Comparison of ENCODE assay signal across 8 mouse cellular contexts in genomic region chr8:105622421-105622920, GRCm38 (mm10). TPM values are rescaled to one million over a fixed set of nuclear protein-coding genes. Genes with fewer than 3 reads are reported as not detected.
DNase-seq lines count a peak whose midpoint lies in the region; ATAC-seq lines count a peak whose summit lies in the region.

No protein-coding gene starts in this region.

- no peak overlapping the region for H3K4me2 ChIP-seq in forebrain, embryonic 14.5 days (ENCODE audit: low read length)
- no peak overlapping the region; the same call in 1 of the 2 replicates for H3K4me2 ChIP-seq in liver, embryonic 16.5 days (ENCODE audit: low read depth, low read length)
- H3K4me2 ChIP-seq in neural tube, embryonic 13.5 days = no peak overlapping the region

- H3K9me3 ChIP-seq in forebrain, embryonic 14.5 days (replicated peaks; ENCODE audit: control insufficient read depth, low read length) = no peaks in the 10 kb centered on the region
- H3K9me3 ChIP-seq in liver, embryonic 16.5 days (replicated peaks; ENCODE audit: control insufficient read depth, low read length) = no peaks in the 10 kb centered on the region
- no peaks in the 10 kb centered on the region for H3K9me3 ChIP-seq in neural tube, embryonic 13.5 days

- no peaks in the 10 kb centered on the region for H3K27me3 ChIP-seq in forebrain, embryonic 14.5 days (replicated peaks; ENCODE audit: control insufficient read depth, insufficient read depth, low read length)
- no peaks in the 10 kb centered on the region for H3K27me3 ChIP-seq in liver, embryonic 16.5 days (ENCODE audit: control insufficient read depth, insufficient read depth, low read depth, low read length)
- H3K27me3 ChIP-seq in neural tube, embryonic 13.5 days = no peaks in the 10 kb centered on the region

- H3K4me3 ChIP-seq in forebrain, embryonic 14.5 days (ENCODE audit: low read depth, low read length) = no peak overlapping the region
- no peak overlapping the region for H3K4me3 ChIP-seq in liver, embryonic 16.5 days (ENCODE audit: low read depth, low read length)
- no peak overlapping the region for H3K4me3 ChIP-seq in neural tube, embryonic 13.5 days

- H3K36me3 ChIP-seq in forebrain, embryonic 14.5 days (ENCODE audit: control insufficient read depth, insufficient read depth, low read length) = peaks cover 61% of the 10 kb centered on the region
- H3K36me3 ChIP-seq in liver, embryonic 16.5 days (ENCODE audit: control insufficient read depth, insufficient read depth) = peaks cover 3% of the 10 kb centered on the region; the same call in 1 of the 2 replicates
- peaks cover 56% of the 10 kb centered on the region for H3K36me3 ChIP-seq in neural tube, embryonic 13.5 days

- peak; percentile 85 for ATAC-seq in cerebellum, adult (ENCODE audit: insufficient number of reproducible peaks, low FRiP score, low TSS enrichment)
- ATAC-seq in forebrain, embryonic 14.5 days = peak; percentile 93
- peak; percentile 87 for ATAC-seq in liver, embryonic 16.5 days (ENCODE audit: low read depth)
- ATAC-seq in neural tube, embryonic 13.5 days (ENCODE audit: low read depth) = peak; percentile 85

- intact Hi-C loops in heart, postnatal 14 days (cut with DNase I) = loop anchor here (2.0 kb wide), 1 partner anchor 62 kb away; no protein-coding TSS in a partner anchor

- H3K27ac ChIP-seq in forebrain, embryonic 14.5 days (ENCODE audit: low read depth, low read length) = peak overlapping the region; percentile 58; the same call in 1 of the 2 replicates
- H3K27ac ChIP-seq in liver, embryonic 16.5 days (ENCODE audit: low read length) = peak overlapping the region; percentile 65; the same call in 1 of the 2 replicates
- peak overlapping the region; percentile 73 for H3K27ac ChIP-seq in neural tube, embryonic 13.5 days (replicated peaks)

- H3K4me1 ChIP-seq in forebrain, embryonic 14.5 days (ENCODE audit: control insufficient read depth, insufficient read depth, low read length) = peaks cover 6% of the 10 kb centered on the region
- H3K4me1 ChIP-seq in liver, embryonic 16.5 days (ENCODE audit: control insufficient read depth, low read depth, low read length) = peaks cover 7% of the 10 kb centered on the region
- H3K4me1 ChIP-seq in neural tube, embryonic 13.5 days (replicated peaks) = peaks cover 46% of the 10 kb centered on the region

- peak; percentile 98 for DNase-seq in ES-CJ7 (ENCODE audit: low read depth, low spot score)
- peak; percentile 95 for DNase-seq in forebrain, embryonic 14.5 days (ENCODE audit: low spot score)
- peak; percentile 95 to 97 for DNase-seq in heart, postnatal 14 days
- DNase-seq in large intestine, adult 2 months (ENCODE audit: low read depth, low spot score) = peak; percentile 91
- DNase-seq in telencephalon, adult 2 months (ENCODE audit: low read depth, low spot score) = peak; percentile 84

- H3K9ac ChIP-seq in forebrain, embryonic 14.5 days (ENCODE audit: low read length) = no peak overlapping the region
- H3K9ac ChIP-seq in liver, embryonic 16.5 days (ENCODE audit: low read depth, low read length) = no peak overlapping the region; the same call in 1 of the 2 replicates
- 0 out of 2 replicates have a peak overlapping the region, but pooled peaks have one; percentile 23 for H3K9ac ChIP-seq in neural tube, embryonic 13.5 days

- 6% methylated on average over 8 of the region's 8 CpGs for WGBS in forebrain, embryonic 14.5 days
- WGBS in large intestine, adult 2 months = 2% methylated on average over 8 of the region's 8 CpGs
- WGBS in liver, embryonic 16.5 days (ENCODE audit: insufficient replicate concordance) = 6% methylated on average over 8 of the region's 8 CpGs
- 3% methylated on average over 8 of the region's 8 CpGs for WGBS in neural tube, embryonic 13.5 days

RNA-seq across cellular contexts. Expression of gene Ctcf, which starts 13.9 kb away (rescaled TPM):
- 100 and 108 TPM in 2 replicates for polyA plus RNA-seq in forebrain, embryonic 14.5 days (2014; fragmentation: Nextera tagmentation; extraction: Ambion mirVana)
- total RNA-seq in heart, postnatal 14 days (2021) = 10 to 100 TPM; 43.8 to 44.6 TPM
- polyA plus RNA-seq in large intestine, adult 2 months (2012; rRNA removed) = 9.2 and 14.7 TPM in 2 replicates
- polyA plus RNA-seq in liver, embryonic 16.5 days (2015; fragmentation: Nextera tagmentation; extraction: Ambion mirVana) = 55.3 and 57.8 TPM in 2 replicates
- polyA plus RNA-seq in neural tube, embryonic 13.5 days (2015; fragmentation: Nextera tagmentation; extraction: Ambion mirVana) = 105 and 118 TPM in 2 replicates

RNA-seq across cellular contexts. Expression of gene Agrp, which starts 14.7 kb away (rescaled TPM):
- 0.72 and 1.8 TPM in 2 replicates for polyA plus RNA-seq in forebrain, embryonic 14.5 days (2014; fragmentation: Nextera tagmentation; extraction: Ambion mirVana)
- total RNA-seq in heart, postnatal 14 days (2021) = not detected
- 0.21 and 0.32 TPM in 2 replicates for polyA plus RNA-seq in large intestine, adult 2 months (2012; rRNA removed)
- polyA plus RNA-seq in liver, embryonic 16.5 days (2015; fragmentation: Nextera tagmentation; extraction: Ambion mirVana) = 0.13 TPM in 1 of 2 replicates, not detected in the other
- polyA plus RNA-seq in neural tube, embryonic 13.5 days (2015; fragmentation: Nextera tagmentation; extraction: Ambion mirVana) = 2.0 TPM in 2 replicates

RNA-seq across cellular contexts. Expression of gene Ripor1, which starts 17.4 kb away (rescaled TPM):
- polyA plus RNA-seq in forebrain, embryonic 14.5 days (2014; fragmentation: Nextera tagmentation; extraction: Ambion mirVana) = 14.9 and 21.7 TPM in 2 replicates
- total RNA-seq in heart, postnatal 14 days (2021) = 10 to 100 TPM; 46.0 to 49.0 TPM
- polyA plus RNA-seq in large intestine, adult 2 months (2012; rRNA removed) = 7.1 and 10.2 TPM in 2 replicates
- polyA plus RNA-seq in liver, embryonic 16.5 days (2015; fragmentation: Nextera tagmentation; extraction: Ambion mirVana) = 7.3 and 8.3 TPM in 2 replicates
- polyA plus RNA-seq in neural tube, embryonic 13.5 days (2015; fragmentation: Nextera tagmentation; extraction: Ambion mirVana) = 30.5 and 35.9 TPM in 2 replicates

RNA-seq across cellular contexts. Expression of gene Atp6v0d1, which starts 56.6 kb away (rescaled TPM):
- 194 and 211 TPM in 2 replicates for polyA plus RNA-seq in forebrain, embryonic 14.5 days (2014; fragmentation: Nextera tagmentation; extraction: Ambion mirVana)
- total RNA-seq in heart, postnatal 14 days (2021) = 10 to 100 TPM; 57.2 to 57.8 TPM
- 103 and 110 TPM in 2 replicates for polyA plus RNA-seq in large intestine, adult 2 months (2012; rRNA removed)
- polyA plus RNA-seq in liver, embryonic 16.5 days (2015; fragmentation: Nextera tagmentation; extraction: Ambion mirVana) = 51.0 and 54.0 TPM in 2 replicates
- polyA plus RNA-seq in neural tube, embryonic 13.5 days (2015; fragmentation: Nextera tagmentation; extraction: Ambion mirVana) = 195 and 211 TPM in 2 replicates
